Mouse (Mus musculus) skeletal muscle tissue, adult 2 months (tissue): ENCODE measurements around the gene Podn.
A peak's percentile ranks its signal among the peaks of the same experiment; 100 is the strongest.

Source experiments
- DNase-seq: peaks from one replicate; pipeline ENCODE4 v3.0.0-alpha.2; 2012; ENCODE audit warnings: low read depth, low spot score

Podn gene

DNA sequence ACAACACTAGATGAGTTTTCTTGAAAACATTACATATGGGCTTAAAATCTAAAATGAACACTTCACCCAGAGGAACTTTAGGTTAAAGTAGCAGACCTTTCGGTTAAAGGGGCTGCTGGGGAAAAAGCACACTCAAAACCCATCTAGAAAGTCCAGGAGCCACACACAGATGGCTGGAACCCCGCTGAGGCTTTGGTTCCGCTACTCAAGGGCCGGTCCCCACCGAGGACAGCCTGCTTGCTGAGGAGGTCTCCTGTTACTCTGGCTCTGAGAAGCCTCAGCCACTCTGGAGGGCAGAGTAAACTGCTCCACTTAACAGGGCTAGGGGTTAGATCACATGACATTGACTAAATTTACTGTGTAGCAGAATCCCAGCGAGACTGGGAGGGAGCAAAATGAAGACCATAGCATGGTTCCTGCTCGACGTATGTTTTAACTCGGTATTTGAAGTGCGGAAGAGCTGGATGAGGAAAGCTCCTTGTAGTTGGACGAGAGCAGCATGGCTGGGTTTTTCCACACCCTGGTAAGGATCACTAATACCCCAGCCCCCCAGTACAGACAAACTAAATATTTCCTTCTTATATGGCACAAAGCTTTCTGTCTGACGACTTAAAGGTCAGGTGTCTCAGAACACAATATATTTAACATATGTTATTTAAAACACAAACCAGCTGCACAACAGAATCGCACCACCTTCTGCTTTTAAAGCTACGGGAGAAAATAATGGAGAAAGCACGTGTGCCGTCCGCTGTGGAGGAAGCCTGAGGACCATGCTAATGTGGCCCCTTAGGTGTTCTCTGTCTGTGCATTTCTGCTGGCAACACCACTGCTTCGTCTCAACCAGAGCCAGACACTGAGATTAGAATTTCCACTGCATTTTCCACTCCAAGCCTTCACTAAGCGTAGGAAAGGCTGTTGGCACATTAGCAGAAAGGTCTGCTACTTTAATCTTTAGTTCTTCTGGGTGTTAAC, 50.8 kb downstream of the Podn start:
- DNase-seq, result no peak

DNA sequence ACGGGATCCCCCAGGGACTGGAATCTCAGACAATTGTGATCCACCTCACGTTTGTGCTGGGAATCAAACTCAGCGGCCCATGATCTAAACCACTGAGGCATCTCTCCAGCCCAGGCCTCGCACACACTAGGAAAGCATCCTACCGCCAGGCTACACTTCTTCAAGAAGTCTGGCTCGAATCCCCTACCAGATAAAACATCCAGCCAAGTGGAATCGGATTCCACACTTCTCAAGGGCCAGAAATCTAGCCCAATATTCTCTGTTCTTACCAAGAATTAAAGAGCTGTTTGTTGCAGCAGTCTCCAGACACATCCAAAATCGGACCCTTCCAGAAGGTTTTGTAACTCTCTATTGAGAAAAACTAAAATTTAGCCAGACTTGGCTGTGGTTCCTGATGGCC, 59.2 kb downstream of the Podn start:
- DNase-seq, result peak; percentile 63

DNA sequence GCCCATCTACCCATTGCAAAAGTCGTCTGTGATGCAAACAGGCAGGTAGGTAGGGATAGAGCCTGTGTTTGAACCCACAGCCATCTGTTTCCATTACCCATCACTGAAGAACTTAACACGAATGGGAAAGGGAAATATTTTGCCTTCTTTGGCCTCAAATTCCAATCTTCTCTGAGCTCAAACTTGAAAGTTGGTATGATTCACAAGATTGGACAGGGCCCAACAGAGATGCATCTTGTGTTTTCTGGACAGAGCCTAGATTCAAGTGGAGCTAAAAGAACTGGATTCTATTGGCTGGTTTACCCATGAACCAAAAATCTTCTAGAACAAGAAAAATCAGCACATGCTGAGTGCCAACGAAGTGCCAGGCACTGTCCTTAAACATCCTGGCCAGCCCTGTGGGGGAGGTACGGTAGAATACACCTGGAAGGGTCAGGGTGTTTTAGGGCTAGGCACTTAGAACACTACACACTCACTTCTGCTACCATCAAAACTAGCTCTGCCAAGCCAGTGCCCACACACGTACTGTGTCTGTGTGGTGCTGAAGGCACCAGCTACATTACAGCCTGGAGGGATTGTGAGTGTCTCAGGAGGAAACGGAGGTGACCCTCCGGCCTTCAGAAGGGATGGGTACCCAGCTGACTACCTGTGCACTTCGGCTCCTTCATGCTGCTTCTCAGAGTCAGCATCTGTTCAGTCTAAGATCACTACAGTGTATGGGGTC, 63.0 kb downstream of the Podn start:
- DNase-seq, result no peak

DNA sequence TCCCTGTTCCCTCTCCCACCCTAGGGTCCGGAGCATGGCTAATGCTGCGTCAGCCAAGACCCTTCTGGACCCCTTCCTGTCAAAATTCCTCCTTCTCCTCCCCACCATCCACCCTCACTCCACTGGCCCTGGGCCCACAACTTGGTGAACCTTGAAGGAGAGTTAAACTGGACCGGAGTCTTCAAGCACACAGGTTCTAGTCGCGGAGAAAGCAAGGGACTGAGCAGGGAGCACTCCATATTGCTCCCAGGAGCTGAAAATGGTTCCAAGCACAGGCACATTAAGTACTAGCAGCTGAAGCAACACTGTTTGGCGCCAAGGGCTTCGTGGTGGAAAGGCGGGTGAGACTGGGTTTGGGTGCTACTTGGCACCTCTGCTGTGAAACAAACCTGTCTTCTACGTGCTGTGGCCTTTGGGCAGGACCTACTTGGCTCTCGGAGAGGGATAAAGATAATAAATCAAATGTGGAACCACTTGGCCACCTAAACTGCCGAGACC, 63.8 kb downstream of the Podn start:
- no peak for DNase-seq

- DNase-seq, result no peak
These were observed 64.5 kb downstream of the Podn start for GRCm38 (mm10) chr4:108031502-108032351.

DNA sequence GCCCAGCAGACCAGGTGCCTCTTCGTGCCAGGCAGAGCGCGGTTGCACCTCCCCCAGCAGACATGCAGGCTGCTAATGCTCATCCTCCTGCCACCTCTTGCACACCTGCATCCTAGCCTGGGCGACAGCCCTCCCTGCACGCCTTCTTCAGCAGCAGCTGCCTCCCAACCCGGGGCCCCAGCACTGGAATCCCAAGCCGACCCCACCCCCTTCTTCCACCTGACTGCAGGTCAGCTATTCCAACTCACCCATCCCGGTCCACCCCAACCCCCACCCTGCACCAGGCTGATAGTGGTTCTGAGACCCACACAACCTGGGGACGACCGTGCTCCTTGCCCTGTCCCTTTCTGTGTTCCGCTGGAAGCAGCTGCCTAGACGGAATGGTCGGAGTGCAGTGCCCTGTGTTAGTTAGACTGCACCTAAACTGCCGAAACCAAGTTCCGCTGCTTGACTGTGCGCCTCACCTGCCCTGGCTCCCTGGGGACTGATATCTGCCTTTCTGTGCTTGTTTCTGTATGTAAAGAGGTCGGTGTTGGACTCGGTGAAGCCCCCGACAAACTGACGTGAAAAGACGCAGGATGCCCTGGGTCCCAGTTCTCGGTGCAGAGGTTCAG, 65.2 kb downstream of the Podn start:
- no peak for DNase-seq

DNA sequence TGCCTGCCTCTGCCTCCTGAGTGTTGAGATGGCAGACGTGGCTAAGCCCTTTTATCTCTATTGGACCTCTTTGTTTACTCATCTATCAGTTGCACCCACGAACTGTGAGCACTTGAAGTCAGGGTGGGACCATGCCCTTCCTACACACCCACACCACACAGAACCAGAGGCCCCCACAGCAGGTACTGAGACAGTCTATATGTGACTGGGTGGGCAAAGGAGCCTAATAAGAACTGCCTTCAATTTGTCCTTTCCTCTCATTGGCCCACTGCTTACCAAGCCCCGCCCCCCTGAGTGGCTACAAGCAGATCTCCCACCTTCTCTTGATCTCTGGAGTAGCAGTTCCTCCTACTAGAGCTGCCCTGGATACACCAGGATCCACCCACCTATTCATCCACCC, 70.1 kb downstream of the Podn start:
- no peak for DNase-seq

GRCm38 (mm10) chr4:108025269-108025668, 71.0 kb downstream of the Podn start:
- DNase-seq, result no peak

DNA sequence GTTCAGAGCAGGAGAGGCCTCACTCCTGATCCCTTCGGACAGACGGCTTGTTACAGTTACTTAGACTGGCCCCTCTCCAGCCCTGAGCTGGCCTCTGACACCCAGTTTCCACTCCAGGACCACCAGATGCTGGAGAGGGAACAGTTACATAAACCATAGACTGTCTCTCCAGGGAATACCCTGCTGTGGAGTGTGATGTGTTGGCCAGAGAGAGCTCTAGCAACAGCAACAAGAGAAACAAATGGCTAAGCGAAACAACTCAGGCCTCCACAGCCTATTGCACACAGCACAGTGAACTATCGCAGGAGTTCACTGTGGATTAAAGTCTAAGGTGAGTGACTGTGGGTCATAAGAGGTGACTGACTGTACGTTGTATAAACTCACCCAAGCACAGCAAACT, 71.6 kb downstream of the Podn start:
- peak; percentile 90 for DNase-seq

- DNase-seq, result no peak
These were observed 73.1 kb downstream of the Podn start for GRCm38 (mm10) chr4:108023186-108023585.

DNA sequence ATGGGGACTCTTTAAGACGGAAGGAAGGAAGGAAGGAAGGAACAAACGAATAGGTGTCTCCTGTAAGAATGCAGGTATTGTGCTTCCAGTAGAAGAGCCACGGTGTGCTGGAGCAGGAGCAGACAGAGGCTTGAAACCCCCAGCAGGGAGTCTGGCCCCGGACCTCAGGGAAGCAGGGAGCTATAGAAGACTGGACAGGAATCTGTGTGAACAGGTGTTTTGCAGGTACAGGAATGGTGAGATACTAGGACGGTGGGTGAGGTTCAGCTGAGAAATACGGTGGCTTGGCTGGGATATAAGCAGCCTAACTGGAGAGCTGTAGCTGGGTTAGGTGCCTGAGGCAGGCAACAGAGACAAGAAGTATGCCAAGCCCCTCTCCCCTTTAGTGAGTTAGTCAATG, 76.1 kb downstream of the Podn start:
- no peak for DNase-seq

DNA sequence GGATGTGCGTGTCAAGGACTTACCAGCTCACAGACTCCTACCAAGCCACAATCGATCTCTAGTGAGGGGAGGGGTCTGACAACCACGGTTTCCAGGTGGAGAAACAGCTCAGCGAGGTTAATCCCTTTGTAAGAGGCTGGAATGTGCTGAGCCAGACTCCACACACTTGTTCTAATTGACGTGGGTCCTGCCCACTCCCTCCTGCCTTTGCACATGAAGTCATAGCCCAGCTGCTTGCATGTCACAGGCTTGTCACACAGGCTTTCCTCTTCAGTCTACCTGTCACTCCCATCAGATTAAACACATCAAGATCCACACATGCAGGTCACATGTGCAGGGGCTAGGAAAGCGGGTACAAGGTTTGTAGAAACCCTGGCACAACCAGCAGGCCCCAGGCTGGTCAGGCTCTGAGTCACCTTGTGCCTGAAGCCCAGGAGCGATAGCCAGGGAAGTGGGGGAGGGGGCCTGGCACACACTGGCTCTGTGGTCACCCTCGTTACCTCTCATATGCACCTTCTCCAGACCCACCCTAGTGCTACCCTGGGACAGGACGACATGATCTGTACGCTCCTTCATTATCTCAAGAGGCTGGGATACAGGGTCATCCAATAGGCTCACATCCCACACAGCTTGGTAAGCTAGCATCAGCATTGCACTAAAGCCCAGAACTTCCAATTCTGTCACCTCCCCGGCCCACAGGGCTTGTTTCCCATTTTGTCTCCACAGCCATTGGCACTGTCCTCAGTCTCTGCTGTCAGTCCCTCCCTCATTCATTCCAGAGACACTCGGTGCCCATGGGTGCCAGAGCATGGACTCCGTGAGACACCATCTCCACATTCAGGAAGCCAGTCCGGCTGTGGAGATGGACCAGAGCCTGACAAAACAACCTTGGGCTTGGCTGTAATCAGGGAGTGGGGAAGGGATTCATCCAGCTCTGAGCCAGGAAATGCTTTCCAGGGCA, 77.0 kb downstream of the Podn start:
- no peak for DNase-seq

- no peak for DNase-seq
These were observed 77.9 kb downstream of the Podn start for GRCm38 (mm10) chr4:108018241-108018923.

GRCm38 (mm10) chr4:108017839-108018238, 78.4 kb downstream of the Podn start:
- DNase-seq, result no peak

DNA sequence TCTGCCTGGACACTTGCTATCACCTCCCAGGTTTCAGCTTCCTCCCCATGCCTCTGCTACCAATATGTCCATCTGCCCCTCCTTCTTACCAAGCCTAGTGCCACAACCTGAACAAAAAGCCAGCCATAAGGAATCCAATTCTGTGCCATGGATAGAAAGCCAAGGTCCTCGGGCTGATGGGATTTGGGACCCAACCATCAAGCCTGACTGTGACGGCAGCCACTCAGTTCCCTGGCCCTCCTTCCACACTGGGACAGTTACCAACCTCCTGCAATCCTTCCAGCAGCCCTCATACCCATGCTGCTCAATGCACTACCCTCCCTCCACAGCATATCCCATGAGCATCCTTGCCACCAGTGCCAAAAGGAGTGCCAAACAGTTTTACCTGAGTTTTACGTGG, 79.9 kb downstream of the Podn start:
- DNase-seq, result no peak

DNA sequence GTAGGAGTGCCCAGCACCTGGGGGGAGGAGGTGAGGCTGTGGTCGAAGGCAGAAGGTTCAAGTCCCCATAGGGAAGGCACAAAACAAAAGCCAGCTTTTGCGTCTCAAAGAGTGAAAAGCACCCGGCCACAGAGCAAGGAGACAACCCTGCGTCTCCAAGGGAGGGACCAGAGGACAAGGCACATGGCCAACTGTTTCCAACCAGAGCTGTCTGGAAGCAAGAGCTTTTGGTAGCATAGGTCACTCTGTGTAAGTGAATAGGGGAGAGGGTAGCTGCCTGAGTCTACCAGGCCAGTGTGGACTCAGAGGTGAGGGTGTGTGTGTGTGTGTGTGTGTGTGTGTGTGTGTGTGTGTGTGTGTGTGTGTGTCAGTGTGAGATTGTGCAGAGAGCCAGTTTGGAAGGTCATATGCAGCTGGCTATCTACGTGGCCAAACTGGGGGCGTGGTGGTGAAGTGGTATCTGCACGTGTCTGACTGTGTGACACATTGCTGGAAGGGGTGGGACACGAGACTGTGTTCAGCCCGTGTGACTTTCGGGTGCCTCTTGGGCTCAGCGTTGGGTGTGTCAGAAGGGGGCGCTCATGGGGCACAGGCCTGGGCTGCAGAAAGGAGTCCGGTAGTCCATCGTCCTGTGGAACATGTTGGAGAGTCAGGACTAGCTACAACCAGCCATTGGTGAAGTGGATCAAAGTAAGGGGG, 81.0 kb downstream of the Podn start:
- peak; percentile 90 for DNase-seq

GRCm38 (mm10) chr4:108014466-108014865, 81.8 kb downstream of the Podn start:
- DNase-seq, result no peak

DNA sequence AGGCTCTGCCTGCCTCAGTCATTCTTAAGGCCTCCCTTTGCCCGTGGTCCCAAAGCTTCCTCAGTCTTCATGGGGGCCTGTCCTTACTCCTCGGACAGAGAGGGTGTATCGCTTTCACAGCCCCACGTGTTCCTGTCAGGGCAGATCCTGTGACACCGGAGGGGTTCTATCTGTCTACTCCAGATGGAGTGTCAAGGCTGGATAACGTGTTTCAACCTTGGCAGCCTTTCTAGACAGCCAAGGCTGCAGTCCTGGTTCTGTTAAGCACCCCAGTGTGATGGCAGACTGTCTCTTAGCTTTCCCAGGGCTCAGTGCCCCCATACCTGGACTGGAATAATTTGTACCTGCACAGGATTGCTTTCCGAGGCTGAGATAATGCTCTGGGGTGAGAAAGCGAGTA, 87.7 kb downstream of the Podn start:
- DNase-seq, result no peak

- DNase-seq, result no peak
These were observed 88.6 kb downstream of the Podn start for GRCm38 (mm10) chr4:108007532-108008103.
